Mouse (Mus musculus): ENCODE measurements around the gene Mfsd4b3. TPM values are rescaled to one million over a fixed set of nuclear protein-coding genes. Genes with fewer than 3 reads are reported as not detected.
A peak's percentile ranks its signal among the peaks of the same experiment; 100 is the strongest.
"Not testable (repeated sequence)": the region's sequence is repeated elsewhere in the genome, so short reads cannot be mapped to it uniquely, and the experiment has no call there.

Gene Mfsd4b3
- polyA plus RNA-seq, 1 experiment from 2014 or later: 0.10 TPM

GRCm38 (mm10) chr10:39967512-39967911, 7.6 kb upstream of the Mfsd4b3 start:
- H3K27me3 ChIP-seq: no peaks in the 10 kb centered on the region
- H3K27ac ChIP-seq: no peak overlapping the region
- H3K4me2 ChIP-seq: no peak overlapping the region
- 92% methylated on average over 3 of the region's 3 CpGs for WGBS
- H3K4me3 ChIP-seq: no peak overlapping the region
- no peaks in the 10 kb centered on the region for H3K4me1 ChIP-seq (replicated peaks)
- H3K9ac ChIP-seq: no peak overlapping the region
- ATAC-seq (ENCODE audit: low FRiP score): no peak
- no peaks in the 10 kb centered on the region for H3K36me3 ChIP-seq
- no peaks in the 10 kb centered on the region for H3K9me3 ChIP-seq

DNA sequence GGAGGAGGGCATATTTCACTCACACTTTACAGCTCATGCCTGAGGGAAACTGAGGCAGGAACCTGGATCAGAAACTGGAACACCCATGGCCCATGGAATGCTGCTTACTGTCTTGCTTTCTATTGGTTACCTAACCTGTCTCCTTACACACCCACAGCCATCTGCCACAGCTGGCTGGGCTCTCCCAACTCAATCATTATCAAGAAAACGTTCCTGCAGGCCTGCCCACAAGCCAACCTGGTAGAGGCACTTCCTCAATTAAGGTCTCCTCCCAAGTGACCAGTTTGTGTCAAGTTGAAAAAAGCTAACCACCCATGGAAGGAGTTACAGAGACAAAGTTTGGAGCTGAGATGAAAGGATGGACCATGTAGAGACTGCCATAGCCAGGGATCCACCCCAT, 2.0 kb upstream of the Mfsd4b3 start:
- H3K4me2 ChIP-seq: no peak overlapping the region
- H3K27me3 ChIP-seq: peaks cover 4% of the 10 kb centered on the region; the same call in 1 of the 2 replicates
- no peak overlapping the region for H3K4me3 ChIP-seq
- H3K9ac ChIP-seq: no peak overlapping the region
- no peaks in the 10 kb centered on the region for H3K9me3 ChIP-seq
- no peak overlapping the region for H3K27ac ChIP-seq
- H3K36me3 ChIP-seq: no peaks in the 10 kb centered on the region
- ATAC-seq (ENCODE audit: low FRiP score): no peak
- 69% methylated on average over 1 of the region's 1 CpGs for WGBS
- H3K4me1 ChIP-seq (replicated peaks): peaks cover 12% of the 10 kb centered on the region

DNA sequence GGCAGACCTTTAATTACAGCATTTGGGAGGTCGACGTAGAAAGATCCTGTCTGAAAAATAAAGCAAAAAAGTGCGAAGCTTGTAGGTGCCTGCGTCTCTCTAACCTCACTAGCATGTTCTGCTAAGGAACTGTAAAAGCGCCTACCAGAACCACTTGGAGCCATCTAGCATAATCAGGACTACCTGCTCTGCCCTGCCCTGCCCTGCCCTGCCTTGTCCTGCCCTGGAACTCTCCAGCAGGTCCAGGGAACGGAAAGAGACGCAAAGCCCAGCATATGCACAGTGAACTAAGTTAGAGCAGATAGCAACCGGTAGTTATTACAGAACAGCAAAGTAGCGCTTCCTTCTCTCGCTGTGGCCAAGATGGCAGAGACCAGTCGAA, 479 bp upstream of the Mfsd4b3 start:
- 48% methylated on average over 11 of the region's 11 CpGs for WGBS
- peaks cover 4% of the 10 kb centered on the region; the same call in 1 of the 2 replicates for H3K27me3 ChIP-seq
- ATAC-seq (ENCODE audit: low FRiP score): peak; percentile 63
- H3K9ac ChIP-seq: no peak overlapping the region
- no peak overlapping the region for H3K27ac ChIP-seq
- no peaks in the 10 kb centered on the region for H3K9me3 ChIP-seq
- peak overlapping the region; percentile 94 for H3K4me2 ChIP-seq
- H3K4me1 ChIP-seq (replicated peaks): peaks cover 12% of the 10 kb centered on the region
- H3K36me3 ChIP-seq: no peaks in the 10 kb centered on the region
- peak overlapping the region; percentile 53; the same call in 1 of the 2 replicates for H3K4me3 ChIP-seq

DNA sequence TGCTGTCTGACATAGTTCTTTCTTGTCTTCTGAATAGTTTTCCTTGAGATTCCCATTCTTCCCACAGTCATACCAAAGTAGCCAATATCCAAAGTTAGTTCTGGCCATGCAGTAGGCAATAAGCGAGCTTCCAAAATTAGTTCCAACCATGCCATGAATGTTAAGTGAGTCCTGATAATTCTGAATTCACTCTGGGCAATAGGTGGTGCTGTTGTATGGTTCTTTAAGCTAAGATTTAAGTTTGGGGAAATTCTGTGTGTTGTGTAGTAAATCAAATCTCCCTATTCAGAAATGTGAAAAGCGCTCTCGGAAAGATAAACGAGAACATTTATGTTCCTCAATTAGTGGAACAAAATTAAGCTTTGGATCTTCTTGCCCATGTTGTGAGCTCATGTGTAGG, 1.7 kb downstream of the Mfsd4b3 start:
- H3K9me3 ChIP-seq: no peaks in the 10 kb centered on the region
- WGBS: 71% methylated on average over 4 of the region's 4 CpGs

DNA sequence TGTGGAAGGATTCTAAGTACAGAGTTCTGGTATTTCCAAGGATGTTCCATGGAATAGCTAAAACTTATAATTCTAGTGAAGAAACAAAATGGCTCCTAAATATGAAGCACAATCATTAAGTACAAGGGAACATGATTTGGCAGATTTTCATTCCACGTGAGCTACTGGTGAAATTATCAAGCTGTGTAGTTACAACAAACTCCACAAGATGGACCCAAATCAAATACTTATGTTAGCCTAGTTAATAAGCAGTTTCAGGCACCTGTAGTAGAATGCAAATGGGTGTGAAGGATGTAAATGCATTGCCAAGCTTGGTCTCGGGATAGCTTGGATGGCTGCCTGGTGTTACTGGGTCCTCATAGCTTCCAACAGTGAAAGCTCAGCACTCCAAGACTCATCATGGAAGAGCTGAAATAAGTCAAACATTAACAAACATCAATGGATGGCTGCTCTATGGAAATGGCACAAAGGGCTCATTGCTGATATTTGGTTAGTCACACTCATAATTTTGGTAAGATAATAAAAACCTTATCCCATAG, 3.5 kb downstream of the Mfsd4b3 start:
- Histone ChIP-seq H3K27ac (no peak overlapping the region), H3K36me3 (no peaks in the 10 kb centered on the region), H3K9me3 (no peaks in the 10 kb centered on the region), H3K4me1 (replicated peaks) (peaks cover 12% of the 10 kb centered on the region), H3K27me3 (peaks cover 4% of the 10 kb centered on the region; the same call in 1 of the 2 replicates), H3K9ac (no peak overlapping the region), H3K4me3 (no peak overlapping the region), H3K4me2 (no peak overlapping the region)
- no peak for ATAC-seq (ENCODE audit: low FRiP score)
- 82% methylated on average over 2 of the region's 2 CpGs for WGBS

More for the DNA sequence above, 1.7 kb downstream of the Mfsd4b3 start:
- H3K4me1 ChIP-seq (replicated peaks): peaks cover 12% of the 10 kb centered on the region
- peaks cover 4% of the 10 kb centered on the region; the same call in 1 of the 2 replicates for H3K27me3 ChIP-seq
- H3K36me3 ChIP-seq: no peaks in the 10 kb centered on the region
- H3K4me3 ChIP-seq: no peak overlapping the region
- H3K27ac ChIP-seq: no peak overlapping the region
- H3K4me2 ChIP-seq: no peak overlapping the region
- H3K9ac ChIP-seq: no peak overlapping the region
- no peak for ATAC-seq (ENCODE audit: low FRiP score)

- H3K4me1 ChIP-seq (replicated peaks): peaks cover 8% of the 10 kb centered on the region
- H3K36me3 ChIP-seq: no peaks in the 10 kb centered on the region
- no peak overlapping the region for H3K9ac ChIP-seq
- ATAC-seq (ENCODE audit: low FRiP score): no peak
- H3K4me3 ChIP-seq: no peak overlapping the region
- no peak overlapping the region for H3K4me2 ChIP-seq
- no peaks in the 10 kb centered on the region for H3K9me3 ChIP-seq
- peaks cover 4% of the 10 kb centered on the region; the same call in 1 of the 2 replicates for H3K27me3 ChIP-seq
- no peak overlapping the region for H3K27ac ChIP-seq
- 85% methylated on average over 2 of the region's 2 CpGs for WGBS
These were observed 4.8 kb downstream of the Mfsd4b3 start for GRCm38 (mm10) chr10:39955163-39955562.

GRCm38 (mm10) chr10:39949377-39949954, 10.5 kb downstream of the Mfsd4b3 start:
- WGBS: 81% methylated on average over 2 of the region's 2 CpGs
- H3K27me3 ChIP-seq: no peaks in the 10 kb centered on the region
- no peaks in the 10 kb centered on the region for H3K9me3 ChIP-seq
- H3K4me3 ChIP-seq: no peak overlapping the region
- no peak overlapping the region for H3K9ac ChIP-seq
- H3K27ac ChIP-seq: no peak overlapping the region
- ATAC-seq (ENCODE audit: low FRiP score): no peak
- no peaks in the 10 kb centered on the region for H3K36me3 ChIP-seq
- no peaks in the 10 kb centered on the region for H3K4me1 ChIP-seq (replicated peaks)
- no peak overlapping the region for H3K4me2 ChIP-seq

DNA sequence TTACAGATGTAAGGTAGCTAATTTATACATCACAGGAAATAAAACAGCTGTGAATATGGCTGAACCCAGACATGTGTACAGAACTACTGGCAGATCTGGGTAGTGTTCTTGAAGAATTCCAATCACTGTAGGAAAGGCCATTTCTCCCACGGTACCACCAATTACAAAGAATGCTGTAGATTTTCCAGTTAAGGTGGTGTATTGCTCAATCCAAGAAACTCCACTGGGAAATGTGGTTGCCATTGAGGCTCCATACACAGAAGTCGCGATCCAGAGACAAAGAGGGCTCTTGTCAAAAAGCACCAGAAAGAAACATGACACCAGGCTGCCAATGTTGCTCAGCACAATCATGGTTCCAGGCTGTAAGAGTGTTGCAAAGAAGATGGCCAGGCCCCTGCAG, 12.8 kb downstream of the Mfsd4b3 start:
- ATAC-seq (ENCODE audit: low FRiP score); H3K27ac ChIP-seq; H3K4me1 ChIP-seq (replicated peaks); H3K9ac ChIP-seq; H3K4me3 ChIP-seq; H3K36me3 ChIP-seq; H3K4me2 ChIP-seq; H3K9me3 ChIP-seq; H3K27me3 ChIP-seq: not testable (repeated sequence)
- 83% methylated on average over 3 of the region's 3 CpGs for WGBS

GRCm38 (mm10) chr10:39936553-39936952, 23.4 kb downstream of the Mfsd4b3 start:
- no peak overlapping the region for H3K9ac ChIP-seq
- H3K36me3 ChIP-seq: no peaks in the 10 kb centered on the region
- H3K9me3 ChIP-seq: no peaks in the 10 kb centered on the region
- no peak for ATAC-seq (ENCODE audit: low FRiP score)
- no peak overlapping the region for H3K4me2 ChIP-seq
- H3K27me3 ChIP-seq: no peaks in the 10 kb centered on the region
- H3K4me3 ChIP-seq: no peak overlapping the region
- H3K27ac ChIP-seq: no peak overlapping the region
- H3K4me1 ChIP-seq (replicated peaks): no peaks in the 10 kb centered on the region
- 84% methylated on average over 7 of the region's 7 CpGs for WGBS

GRCm38 (mm10) chr10:39926616-39927139, 33.3 kb downstream of the Mfsd4b3 start, which contains the start of gene Mfsd4b2:
Mfsd4b2 (minus strand) TSS chr10:39926923.
- H3K9me3 ChIP-seq: no peaks in the 10 kb centered on the region
- H3K4me2 ChIP-seq: peak within 1 kb of the TSS; percentile 83
- H3K9ac ChIP-seq: peak within 1 kb of the TSS; percentile 73
- peak within 1 kb of the TSS; percentile 49 for H3K4me3 ChIP-seq
- H3K27me3 ChIP-seq: peaks cover 26% of the 10 kb centered on the region
- 2% methylated on average over 37 of the region's 41 CpGs for WGBS
- ATAC-seq (ENCODE audit: low FRiP score): peak; percentile 36; the same call in 1 of the 2 replicates
- no peak within 1 kb of the TSS for H3K27ac ChIP-seq
- H3K36me3 ChIP-seq: no peaks in the 10 kb centered on the region
- H3K4me1 ChIP-seq (replicated peaks): peaks cover 9% of the 10 kb centered on the region

- not testable (repeated sequence) for H3K4me1 ChIP-seq (replicated peaks); H3K4me3 ChIP-seq; H3K9me3 ChIP-seq; H3K36me3 ChIP-seq; H3K9ac ChIP-seq; H3K27ac ChIP-seq; H3K4me2 ChIP-seq; ATAC-seq (ENCODE audit: low FRiP score)
- WGBS: 80% methylated on average over 8 of the region's 8 CpGs
- peaks cover 29% of the 10 kb centered on the region for H3K27me3 ChIP-seq
These were observed 35.4 kb downstream of the Mfsd4b3 start for GRCm38 (mm10) chr10:39924556-39924955.

GRCm38 (mm10) chr10:39912616-39913015, 47.3 kb downstream of the Mfsd4b3 start:
- Histone ChIP-seq H3K27ac (no peak overlapping the region), H3K36me3 (no peaks in the 10 kb centered on the region), H3K27me3 (no peaks in the 10 kb centered on the region), H3K9me3 (no peaks in the 10 kb centered on the region), H3K4me1 (replicated peaks) (no peaks in the 10 kb centered on the region), H3K4me2 (no peak overlapping the region), H3K4me3 (no peak overlapping the region), H3K9ac (no peak overlapping the region)
- no peak for ATAC-seq (ENCODE audit: low FRiP score)
